Mouse (Mus musculus) heart, embryonic 12.5 days (tissue): ENCODE measurements at regions not wholly inside any gene's neighbourhood (a gene's known extent, or its start where the extent isn't known, plus 50 kb on each side); places are given as distances from the start of the nearest gene placed in this dataset.

Source experiments
- ATAC-seq: fragments of 200-750 bp; cut with Nextera tagmentation; 2 replicates; pipeline ENCODE4 v1.8.0; 2017; ENCODE audit warnings: moderate TSS enrichment, moderate library complexity; ENCODE audit not compliant: insufficient number of reproducible peaks, low FRiP score
- H3K27ac ChIP-seq: fragments of 300-500 bp; sonication (generic); 2 replicates; pipeline ENCODE4 v1.5.1; 2016; ENCODE audit warnings: mild to moderate bottlenecking, moderate library complexity; ENCODE audit not compliant: poor library complexity, severe bottlenecking
- H3K27me3 ChIP-seq: fragments of 300-500 bp; sonication (generic); replicated peaks from 2 replicates; pipeline ENCODE4 v1.6.1; 2016; ENCODE audit warnings: mild to moderate bottlenecking, moderate library complexity
- H3K36me3 ChIP-seq: fragments of 300-500 bp; sonication (generic); 2 replicates; pipeline ENCODE4 v1.6.1; 2016; ENCODE audit warnings: mild to moderate bottlenecking, moderate library complexity
- H3K4me1 ChIP-seq: fragments of 300-500 bp; sonication (generic); replicated peaks from 2 replicates; pipeline ENCODE4 v1.6.1; 2016; ENCODE audit warnings: mild to moderate bottlenecking
- H3K4me2 ChIP-seq: fragments of 300-500 bp; sonication (generic); 2 replicates; pipeline ENCODE4 v1.6.1; 2016; ENCODE audit warnings: mild to moderate bottlenecking, moderate library complexity
- H3K4me3 ChIP-seq: fragments of 300-500 bp; sonication (generic); 2 replicates; pipeline ENCODE4 v1.5.1; 2016; ENCODE audit warnings: mild to moderate bottlenecking
- H3K9ac ChIP-seq: fragments of 300-500 bp; sonication (generic); 2 replicates; pipeline ENCODE4 v1.6.1; 2016; ENCODE audit warnings: mild to moderate bottlenecking, moderate library complexity
- H3K9me3 ChIP-seq: fragments of 300-500 bp; sonication (generic); replicated peaks from 2 replicates; pipeline ENCODE4 v1.6.1; 2016; ENCODE audit warnings: mild to moderate bottlenecking, moderate library complexity
- WGBS: fragments of 180-500 bp; shearing (Covaris S2); methylation state at CpG from one replicate; pipeline ENCODE4 v1.1.7; 2016; 5-methylcytosine and 5-hydroxymethylcytosine counted together

- no peaks in the 10 kb centered on the region for H3K9me3 ChIP-seq
- H3K27me3 ChIP-seq, result no peaks in the 10 kb centered on the region
- H3K4me3 ChIP-seq, result no peak overlapping the region
- no peak overlapping the region for H3K27ac ChIP-seq
- H3K9ac ChIP-seq, result no peak overlapping the region
- ATAC-seq, result no peak
- WGBS, result 83% methylated on average over 4 of the region's 4 CpGs
- H3K4me1 ChIP-seq, result no peaks in the 10 kb centered on the region
- no peak overlapping the region for H3K4me2 ChIP-seq
- no peaks in the 10 kb centered on the region for H3K36me3 ChIP-seq
Measured at GRCm38 (mm10) chr5:39840576-39840975, 85.3 kb upstream of the Hs3st1 start.

- Histone ChIP-seq H3K36me3 (no peaks in the 10 kb centered on the region), H3K9me3 (no peaks in the 10 kb centered on the region), H3K9ac (no peak overlapping the region), H3K4me2 (no peak overlapping the region), H3K27me3 (no peaks in the 10 kb centered on the region), H3K4me3 (no peak overlapping the region), H3K4me1 (no peaks in the 10 kb centered on the region), H3K27ac (no peak overlapping the region)
- 73% methylated on average over 4 of the region's 4 CpGs for WGBS
- ATAC-seq, result no peak
Measured at GRCm38 (mm10) chr5:39832565-39832964, 77.3 kb upstream of the Hs3st1 start.

GRCm38 (mm10) chr5:39824680-39825079 is 69.4 kb upstream of the Hs3st1 start:
- Histone ChIP-seq H3K27me3 (no peaks in the 10 kb centered on the region), H3K4me2 (no peak overlapping the region), H3K9me3 (no peaks in the 10 kb centered on the region), H3K4me1 (no peaks in the 10 kb centered on the region), H3K27ac (no peak overlapping the region), H3K4me3 (no peak overlapping the region), H3K36me3 (no peaks in the 10 kb centered on the region), H3K9ac (no peak overlapping the region)
- ATAC-seq, result no peak
- WGBS, result 64% methylated on average over 2 of the region's 2 CpGs

DNA sequence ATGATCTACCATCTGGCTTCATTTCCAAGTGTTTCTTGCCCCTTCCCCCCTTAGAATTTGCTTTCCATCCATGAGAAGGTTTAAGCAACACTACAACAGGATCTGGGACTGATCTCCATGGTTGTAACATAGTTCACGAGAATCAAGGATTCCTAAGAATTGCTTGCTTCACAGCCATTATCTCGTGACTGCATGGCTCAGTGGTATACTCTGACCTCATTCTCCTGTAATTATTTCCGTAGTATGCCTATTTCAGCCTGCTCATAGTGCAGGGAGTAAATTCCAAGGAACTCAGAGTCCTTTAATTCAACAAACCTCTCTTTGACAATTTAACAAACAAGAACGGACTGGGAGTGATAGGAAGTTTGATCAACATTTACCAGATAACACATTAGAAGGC is 51.4 kb upstream of the Hs3st1 start:
- no peak for ATAC-seq
- Histone ChIP-seq H3K4me3 (no peak overlapping the region), H3K9me3 (peaks cover 5% of the 10 kb centered on the region; the same call in 1 of the 2 replicates), H3K27me3 (no peaks in the 10 kb centered on the region), H3K4me1 (no peaks in the 10 kb centered on the region), H3K36me3 (no peaks in the 10 kb centered on the region), H3K9ac (no peak overlapping the region), H3K4me2 (no peak overlapping the region), H3K27ac (no peak overlapping the region)
- WGBS, result 53% methylated on average over 4 of the region's 4 CpGs
